Mouse (Mus musculus) lung, postnatal 0 days (tissue): ENCODE measurements around the gene Myo16.

ENCODE experiments used
- CTCF ChIP-seq: IDR thresholded peaks from 2 replicates; pipeline ENCODE4 v1.5.1; 2016; ENCODE audit warnings: antibody characterized with exemption, mild to moderate bottlenecking
- EP300 ChIP-seq: IDR thresholded peaks from 2 replicates; pipeline ENCODE4 v1.6.1; 2016; ENCODE audit warnings: antibody characterized with exemption, mild to moderate bottlenecking, control low read depth

- TF ChIP-seq CTCF (no peak), EP300 (no peak)
These were observed 156.8 kb downstream of the Myo16 start for GRCm38 (mm10) chr8:10310470-10310869.
